Mouse (Mus musculus) kidney, embryonic 15.5 days (tissue): Measurements from ENCODE around the gene Trpm3. TPM values are rescaled to one million over a fixed set of nuclear protein-coding genes. Genes with fewer than 3 reads are reported as not detected.
A peak's percentile ranks its signal among the peaks of the same experiment; 100 is the strongest.

ENCODE experiments used
- ATAC-seq: fragments of 200-750 bp; cut with Nextera tagmentation; replicated peaks from 2 replicates; pipeline ENCODE4 v1.8.0; 2017; ENCODE audit warnings: moderate TSS enrichment; ENCODE audit not compliant: low FRiP score
- H3K27ac ChIP-seq: fragments of 300-500 bp; sonication (generic); 2 replicates; pipeline ENCODE4 v1.5.1; 2015; ENCODE audit warnings: mild to moderate bottlenecking, inconsistent platforms
- H3K27me3 ChIP-seq: fragments of 300-500 bp; sonication (generic); 2 replicates; pipeline ENCODE4 v1.6.1; 2015; ENCODE audit warnings: inconsistent platforms
- H3K36me3 ChIP-seq: fragments of 300-500 bp; sonication (generic); 2 replicates; pipeline ENCODE4 v1.6.1; 2015; ENCODE audit warnings: inconsistent platforms
- H3K4me1 ChIP-seq: fragments of 300-500 bp; sonication (generic); 2 replicates; pipeline ENCODE4 v1.6.1; 2015; ENCODE audit warnings: inconsistent platforms
- H3K4me2 ChIP-seq: fragments of 300-500 bp; sonication (generic); 2 replicates; pipeline ENCODE4 v1.6.1; 2015; ENCODE audit warnings: moderate library complexity, mild to moderate bottlenecking, inconsistent platforms
- H3K4me3 ChIP-seq: fragments of 300-500 bp; sonication (generic); replicated peaks from 2 replicates; pipeline ENCODE4 v1.5.1; 2015; ENCODE audit warnings: mild to moderate bottlenecking, inconsistent platforms
- H3K9ac ChIP-seq: fragments of 300-500 bp; sonication (generic); 2 replicates; pipeline ENCODE4 v1.6.1; 2015; ENCODE audit warnings: mild to moderate bottlenecking, inconsistent platforms
- H3K9me3 ChIP-seq: fragments of 300-500 bp; sonication (generic); replicated peaks from 2 replicates; pipeline ENCODE4 v1.6.1; 2016; ENCODE audit warnings: inconsistent platforms
- WGBS: fragments of 180-500 bp; shearing (Covaris S2); methylation state at CpG from one replicate; pipeline ENCODE4 v1.1.7; 2015; ENCODE audit warnings: mixed read lengths; 5-methylcytosine and 5-hydroxymethylcytosine counted together
- polyA plus RNA-seq: library from polyadenylated mRNA; unstranded; fragments of >200 nt; fragmentation: Nextera tagmentation; extraction: Ambion mirVana; gene quantifications from 2 replicates; pipeline ENCODE4 v1.2.1, GENCODE M21; 2015

Trpm3 gene
- polyA plus RNA-seq, 1 experiment from 2014 or later = 3.5 TPM

DNA sequence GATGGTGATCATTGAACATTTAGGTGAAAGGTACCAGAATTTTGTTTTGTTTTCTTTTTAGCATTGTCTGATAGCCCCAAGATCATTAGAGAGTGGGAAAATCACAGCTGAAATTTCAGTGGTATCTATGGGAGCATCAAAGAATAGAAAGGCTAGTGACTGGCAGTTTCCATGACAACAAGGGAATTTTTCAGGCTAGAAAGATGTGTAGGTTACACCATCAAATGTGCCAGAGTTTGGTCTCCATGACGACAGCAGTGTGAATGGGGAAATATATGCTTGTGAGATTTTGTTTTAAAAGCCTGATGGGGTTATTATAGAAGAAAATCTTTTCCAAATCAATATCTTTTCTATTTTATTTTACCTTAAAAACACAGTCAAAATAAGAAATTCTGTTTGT is 50.9 kb downstream of the Trpm3 start:
- H3K9me3 ChIP-seq = no peaks in the 10 kb centered on the region
- H3K9ac ChIP-seq = no peak overlapping the region
- no peak overlapping the region for H3K4me2 ChIP-seq
- no peak overlapping the region for H3K27ac ChIP-seq
- no peak overlapping the region for H3K4me3 ChIP-seq
- H3K36me3 ChIP-seq = no peaks in the 10 kb centered on the region
- ATAC-seq = no peak
- H3K27me3 ChIP-seq = no peaks in the 10 kb centered on the region
- no peaks in the 10 kb centered on the region for H3K4me1 ChIP-seq
- WGBS = 82% methylated on average over 1 of the region's 1 CpGs

DNA sequence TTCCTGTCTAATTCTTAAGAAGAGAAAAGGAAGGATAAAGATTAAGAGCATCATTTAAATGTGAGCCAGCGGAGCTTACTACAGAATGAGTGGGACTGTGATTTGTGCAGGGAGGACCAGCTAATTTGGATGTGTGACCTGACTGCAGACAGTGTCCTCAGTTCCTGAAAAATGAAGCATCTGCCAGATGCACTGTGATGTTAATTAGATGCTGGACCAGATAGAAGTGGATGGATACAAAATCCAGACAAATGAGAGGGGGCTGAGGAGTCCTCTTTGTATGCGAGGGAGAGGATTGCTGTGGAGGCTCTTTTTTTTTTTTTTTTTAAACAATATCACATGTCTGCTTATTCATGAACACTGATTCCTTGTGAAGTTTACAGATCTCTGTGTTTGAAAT is 83.7 kb downstream of the Trpm3 start:
- WGBS = 80% methylated on average over 2 of the region's 2 CpGs
- no peaks in the 10 kb centered on the region for H3K36me3 ChIP-seq
- no peak overlapping the region for H3K4me2 ChIP-seq
- H3K9ac ChIP-seq = no peak overlapping the region
- no peak for ATAC-seq
- no peaks in the 10 kb centered on the region for H3K9me3 ChIP-seq
- H3K4me1 ChIP-seq = no peaks in the 10 kb centered on the region
- H3K4me3 ChIP-seq = no peak overlapping the region
- H3K27ac ChIP-seq = no peak overlapping the region
- no peaks in the 10 kb centered on the region for H3K27me3 ChIP-seq

DNA sequence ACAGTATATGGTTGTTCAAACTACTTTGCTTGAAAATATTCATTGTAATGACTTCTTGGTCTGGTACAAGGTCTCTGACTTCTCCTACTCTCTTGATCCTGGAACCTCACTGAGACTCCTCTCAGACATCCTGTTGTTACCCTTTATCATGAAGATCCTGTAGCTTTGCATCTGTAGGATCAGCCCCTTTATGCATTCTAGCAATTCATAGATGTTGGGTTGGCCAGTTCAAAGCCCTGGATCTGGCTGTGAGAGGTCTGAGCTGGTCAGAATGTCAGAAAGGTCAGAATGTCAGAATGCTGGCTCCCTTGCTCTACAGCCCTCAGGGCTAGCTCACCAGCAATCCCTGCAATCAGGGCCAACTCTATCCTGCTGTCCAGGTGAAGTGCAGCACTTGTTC is 95.3 kb downstream of the Trpm3 start:
- no peak overlapping the region for H3K9ac ChIP-seq
- no peak overlapping the region for H3K27ac ChIP-seq
- no peaks in the 10 kb centered on the region for H3K4me1 ChIP-seq
- no peaks in the 10 kb centered on the region for H3K36me3 ChIP-seq
- no peak for ATAC-seq
- no peak overlapping the region for H3K4me2 ChIP-seq
- no peak overlapping the region for H3K4me3 ChIP-seq
- no peaks in the 10 kb centered on the region for H3K9me3 ChIP-seq
- no peaks in the 10 kb centered on the region for H3K27me3 ChIP-seq

DNA sequence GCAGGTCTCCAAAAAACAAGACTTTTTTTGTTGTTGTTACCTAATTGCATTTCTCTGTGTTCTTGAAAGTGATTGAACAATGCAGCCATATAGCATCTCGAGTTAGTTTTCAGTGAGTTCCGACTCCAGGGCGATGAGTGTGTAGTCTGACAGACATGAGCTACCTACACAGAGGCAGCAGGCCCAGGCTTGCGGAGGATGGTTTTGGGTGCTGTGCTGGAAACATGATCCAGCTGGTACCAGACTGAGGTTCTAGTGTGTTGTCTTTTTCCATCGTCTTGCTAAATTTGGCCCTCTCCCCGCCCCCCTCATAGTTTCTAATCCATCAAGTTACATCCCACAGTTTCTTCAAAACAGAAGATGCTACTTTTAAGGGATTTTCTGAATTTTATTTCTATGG is 110.2 kb downstream of the Trpm3 start:
- no peak overlapping the region for H3K9ac ChIP-seq

DNA sequence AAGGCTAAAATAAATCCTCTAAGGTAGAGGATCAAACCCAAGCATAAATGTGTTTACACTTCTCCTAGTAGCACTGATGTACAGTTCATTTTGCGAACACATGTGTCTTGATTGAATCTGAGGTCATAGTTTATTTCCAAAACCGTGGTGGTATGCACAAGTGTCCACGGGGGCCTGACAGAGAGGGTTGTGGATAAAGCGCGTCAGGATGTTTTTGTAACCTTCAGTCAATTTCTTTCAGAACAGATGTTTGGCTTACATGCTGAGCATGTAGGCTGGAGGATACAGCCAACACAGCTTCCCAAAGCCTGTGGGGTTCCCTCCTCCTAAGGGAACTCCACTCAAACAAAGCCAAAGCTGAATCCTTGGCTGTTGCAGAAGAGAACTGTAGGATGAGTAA is 134.1 kb downstream of the Trpm3 start:
- Histone ChIP-seq H3K27ac (no peak overlapping the region), H3K4me2 (no peak overlapping the region), H3K36me3 (no peaks in the 10 kb centered on the region), H3K9ac (no peak overlapping the region), H3K9me3 (no peaks in the 10 kb centered on the region), H3K4me3 (no peak overlapping the region), H3K27me3 (no peaks in the 10 kb centered on the region), H3K4me1 (no peaks in the 10 kb centered on the region)
- WGBS = 42% methylated on average over 5 of the region's 5 CpGs
- no peak for ATAC-seq

More for the DNA sequence above, 110.2 kb downstream of the Trpm3 start:
- no peak for ATAC-seq
- H3K4me3 ChIP-seq = no peak overlapping the region
- H3K36me3 ChIP-seq = no peaks in the 10 kb centered on the region
- H3K27me3 ChIP-seq = no peaks in the 10 kb centered on the region
- no peak overlapping the region for H3K27ac ChIP-seq
- 81% methylated on average over 6 of the region's 6 CpGs for WGBS
- H3K4me2 ChIP-seq = no peak overlapping the region
- H3K9me3 ChIP-seq = no peaks in the 10 kb centered on the region
- no peaks in the 10 kb centered on the region for H3K4me1 ChIP-seq

DNA sequence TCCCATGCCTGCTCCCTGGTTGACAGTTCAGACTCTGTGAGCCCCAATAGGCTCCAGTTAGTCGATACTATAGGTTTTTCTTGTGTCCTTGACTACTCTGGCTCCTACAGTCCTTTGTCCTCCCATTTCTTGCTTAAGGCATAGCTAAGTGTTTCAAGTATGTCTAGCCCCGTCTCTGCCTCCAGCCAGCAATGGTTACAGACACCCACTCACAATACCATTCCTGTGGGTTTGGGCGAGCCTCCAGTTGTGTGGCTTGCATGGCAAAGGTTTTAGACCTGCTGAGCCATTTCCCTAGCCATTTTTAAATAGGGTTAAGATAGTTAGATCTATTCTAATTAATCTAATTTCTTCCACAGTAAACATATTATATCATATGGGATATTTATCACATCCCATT is 145.8 kb downstream of the Trpm3 start:
- Histone ChIP-seq H3K9ac (no peak overlapping the region), H3K4me1 (no peaks in the 10 kb centered on the region), H3K27ac (no peak overlapping the region), H3K4me2 (no peak overlapping the region), H3K9me3 (no peaks in the 10 kb centered on the region), H3K27me3 (no peaks in the 10 kb centered on the region), H3K4me3 (no peak overlapping the region), H3K36me3 (no peaks in the 10 kb centered on the region)
- 81% methylated on average over 3 of the region's 3 CpGs for WGBS
- ATAC-seq = no peak

- Histone ChIP-seq H3K9me3 (no peaks in the 10 kb centered on the region), H3K4me2 (no peak overlapping the region), H3K9ac (no peak overlapping the region), H3K36me3 (no peaks in the 10 kb centered on the region), H3K27me3 (no peaks in the 10 kb centered on the region), H3K4me1 (no peaks in the 10 kb centered on the region), H3K27ac (no peak overlapping the region), H3K4me3 (no peak overlapping the region)
- no peak for ATAC-seq
- 91% methylated on average over 6 of the region's 6 CpGs for WGBS
These were observed 153.8 kb downstream of the Trpm3 start for GRCm38 (mm10) chr19:22292671-22293070.

- H3K4me3 ChIP-seq = no peak overlapping the region
- 59% methylated on average over 2 of the region's 2 CpGs for WGBS
- H3K9ac ChIP-seq = no peak overlapping the region
- H3K27me3 ChIP-seq = peaks cover 4% of the 10 kb centered on the region; the same call in 1 of the 2 replicates
- no peak overlapping the region for H3K27ac ChIP-seq
- no peaks in the 10 kb centered on the region for H3K36me3 ChIP-seq
- H3K4me2 ChIP-seq = no peak overlapping the region
- H3K4me1 ChIP-seq = 0 out of 2 replicates have a peak, but pooled peaks cover 6% of the 10 kb centered on the region
- ATAC-seq = no peak
- no peaks in the 10 kb centered on the region for H3K9me3 ChIP-seq
These were observed 162.1 kb downstream of the Trpm3 start for GRCm38 (mm10) chr19:22300906-22301305.

DNA sequence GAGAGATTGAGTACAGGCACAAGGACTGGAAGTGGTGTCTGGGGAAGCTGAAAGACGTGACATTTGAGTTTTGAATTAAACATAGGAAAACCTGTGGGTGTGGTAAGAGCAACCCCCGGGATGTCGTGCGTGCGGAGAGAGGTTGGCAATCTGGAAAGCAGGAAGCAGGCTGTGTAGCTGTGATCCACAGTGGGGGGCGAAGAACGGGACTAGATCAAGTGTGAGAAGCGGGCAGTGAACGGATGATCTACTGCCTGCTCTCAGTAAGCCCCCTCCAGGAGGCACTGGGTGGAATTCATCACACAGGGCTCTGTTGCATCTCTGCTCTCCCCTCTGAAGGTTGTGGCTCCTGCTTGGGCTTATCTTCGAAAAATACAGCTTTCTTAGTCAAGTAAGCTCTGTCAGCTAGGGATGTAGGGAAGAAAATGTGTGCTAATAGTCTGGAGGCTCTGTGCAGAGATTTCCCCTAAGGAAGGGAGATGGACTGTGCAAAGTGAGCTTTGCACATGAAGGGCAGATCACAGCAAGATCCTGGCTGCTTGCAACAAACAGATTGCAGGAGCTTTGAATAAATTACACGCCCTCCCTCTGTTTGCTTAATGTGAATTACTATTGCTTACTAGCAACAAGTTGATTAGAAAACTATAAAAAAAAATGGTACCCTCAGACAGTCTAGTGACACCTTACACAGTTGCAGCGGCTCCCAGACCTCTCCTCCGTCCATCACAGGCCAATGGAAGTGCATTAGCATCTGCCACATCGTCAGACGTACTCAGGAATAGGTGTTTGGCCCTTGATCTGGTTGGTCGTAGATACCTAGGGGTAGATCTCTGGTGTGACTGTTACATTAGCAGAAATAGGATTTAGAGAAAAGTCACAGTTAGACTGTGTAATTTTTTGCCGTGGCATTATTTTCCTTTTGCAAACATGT is 164.4 kb downstream of the Trpm3 start:
- H3K4me2 ChIP-seq = peak overlapping the region; percentile 57; the same call in 1 of the 2 replicates
- ATAC-seq = no peak
- no peak overlapping the region for H3K9ac ChIP-seq
- no peaks in the 10 kb centered on the region for H3K36me3 ChIP-seq
- peaks cover 4% of the 10 kb centered on the region; the same call in 1 of the 2 replicates for H3K27me3 ChIP-seq
- 34% methylated on average over 17 of the region's 17 CpGs for WGBS
- no peaks in the 10 kb centered on the region for H3K9me3 ChIP-seq
- H3K4me3 ChIP-seq = no peak overlapping the region
- H3K27ac ChIP-seq = no peak overlapping the region
- H3K4me1 ChIP-seq = 0 out of 2 replicates have a peak, but pooled peaks cover 6% of the 10 kb centered on the region

- Histone ChIP-seq H3K4me1 (0 out of 2 replicates have a peak, but pooled peaks cover 6% of the 10 kb centered on the region), H3K4me3 (peak overlapping the region; percentile 31)
These were observed 165.3 kb downstream of the Trpm3 start for GRCm38 (mm10) chr19:22303952-22304655.

DNA sequence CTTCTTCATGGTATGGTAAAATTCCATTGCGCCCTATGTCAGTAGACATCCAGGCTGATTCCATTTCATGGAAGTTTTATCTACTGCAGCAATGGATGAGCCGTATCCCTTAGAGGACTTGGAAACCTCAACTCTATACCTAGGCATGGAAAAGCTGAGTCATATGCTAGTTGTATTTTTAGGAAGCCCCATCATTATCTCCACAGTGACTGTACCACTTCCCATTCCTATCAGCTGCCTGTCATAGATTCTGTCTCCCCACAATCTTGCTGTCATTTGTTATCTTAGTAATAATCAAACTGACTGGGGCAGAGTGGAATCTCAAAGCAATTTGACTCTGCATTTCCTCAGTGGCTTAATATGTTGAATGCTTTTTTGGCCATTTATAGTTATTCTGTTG is 169.2 kb downstream of the Trpm3 start:
- no peak overlapping the region for H3K9ac ChIP-seq
- ATAC-seq = no peak
- no peaks in the 10 kb centered on the region for H3K36me3 ChIP-seq
- H3K9me3 ChIP-seq = no peaks in the 10 kb centered on the region
- 87% methylated on average over 2 of the region's 2 CpGs for whole genome bisulfite sequencing
- peaks cover 2% of the 10 kb centered on the region; the same call in 1 of the 2 replicates for H3K27me3 ChIP-seq
- H3K27ac ChIP-seq = no peak overlapping the region
- 0 out of 2 replicates have a peak, but pooled peaks cover 5% of the 10 kb centered on the region for H3K4me1 ChIP-seq
- no peak overlapping the region for H3K4me3 ChIP-seq
- no peak overlapping the region for H3K4me2 ChIP-seq

More at GRCm38 (mm10) chr19:22303952-22304655, 165.3 kb downstream of the Trpm3 start:
- H3K36me3 ChIP-seq = no peaks in the 10 kb centered on the region
- no peak overlapping the region for H3K9ac ChIP-seq
- H3K27ac ChIP-seq = no peak overlapping the region
- 4% methylated on average over 15 of the region's 18 CpGs for WGBS
- H3K4me2 ChIP-seq = peak overlapping the region; percentile 57
- ATAC-seq = peak; percentile 58
- H3K27me3 ChIP-seq = peaks cover 4% of the 10 kb centered on the region; the same call in 1 of the 2 replicates
- no peaks in the 10 kb centered on the region for H3K9me3 ChIP-seq

- H3K27ac ChIP-seq = no peak overlapping the region
- no peaks in the 10 kb centered on the region for H3K27me3 ChIP-seq
- H3K9ac ChIP-seq = no peak overlapping the region
- H3K36me3 ChIP-seq = no peaks in the 10 kb centered on the region
- no peaks in the 10 kb centered on the region for H3K9me3 ChIP-seq
- H3K4me3 ChIP-seq = no peak overlapping the region
- H3K4me2 ChIP-seq = no peak overlapping the region
- H3K4me1 ChIP-seq = no peaks in the 10 kb centered on the region
- no peak for ATAC-seq
- WGBS = 87% methylated on average over 4 of the region's 4 CpGs
These were observed 178.5 kb downstream of the Trpm3 start for GRCm38 (mm10) chr19:22317306-22317705.
